Mouse (Mus musculus): ENCODE measurements at regions not wholly inside any gene's neighbourhood (a gene's known extent, or its start where the extent isn't known, plus 50 kb on each side); places are given as distances from the start of the nearest gene placed in this dataset.

DNA sequence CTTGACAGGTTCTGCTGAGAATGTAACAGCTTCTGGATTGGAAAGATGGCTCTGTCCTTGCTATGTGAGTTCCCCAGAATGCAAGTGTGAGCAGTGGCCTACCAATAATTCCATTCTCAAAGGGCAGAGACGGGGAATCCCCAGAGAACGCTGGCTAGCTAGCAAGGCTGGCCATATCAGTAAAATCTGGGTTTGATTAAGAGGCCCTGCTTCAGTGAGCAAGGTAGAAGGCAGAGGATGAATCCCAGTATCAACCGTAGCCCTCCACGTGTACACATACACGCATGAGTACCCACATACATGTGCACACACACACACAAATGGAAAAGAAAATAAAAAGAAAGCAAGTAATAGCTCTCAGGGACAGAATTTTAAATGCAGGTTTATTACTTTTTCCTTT, 55.3 kb downstream of the Tril start:
- DNase-seq (ENCODE audit: inconsistent age in 2 of 2, low spot score in 1 of 2), result peak in 1 of 2 experiments; percentile 38

DNA sequence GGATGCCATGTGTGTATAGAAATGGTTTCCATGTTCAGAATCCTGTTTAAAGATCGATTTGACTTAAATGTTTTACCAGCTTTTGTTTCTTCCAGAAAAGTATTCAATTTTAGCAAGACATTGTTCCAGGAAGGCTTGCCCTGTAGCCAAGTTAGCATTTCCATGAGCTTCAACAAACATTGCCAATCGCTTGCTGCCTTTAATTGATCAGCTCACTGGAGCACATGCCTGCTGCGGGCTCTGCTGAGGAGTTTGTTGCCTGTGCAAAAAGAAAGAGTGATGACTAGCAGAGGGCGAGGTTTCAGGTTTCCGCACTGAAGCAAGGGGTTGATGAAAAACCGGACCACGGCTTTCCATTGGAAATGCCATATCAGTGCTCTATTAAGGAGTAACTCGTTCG, 58.0 kb downstream of the Tril start:
- no peak for DNase-seq (ENCODE audit: inconsistent age in 2 of 2, low spot score in 1 of 2)

DNA sequence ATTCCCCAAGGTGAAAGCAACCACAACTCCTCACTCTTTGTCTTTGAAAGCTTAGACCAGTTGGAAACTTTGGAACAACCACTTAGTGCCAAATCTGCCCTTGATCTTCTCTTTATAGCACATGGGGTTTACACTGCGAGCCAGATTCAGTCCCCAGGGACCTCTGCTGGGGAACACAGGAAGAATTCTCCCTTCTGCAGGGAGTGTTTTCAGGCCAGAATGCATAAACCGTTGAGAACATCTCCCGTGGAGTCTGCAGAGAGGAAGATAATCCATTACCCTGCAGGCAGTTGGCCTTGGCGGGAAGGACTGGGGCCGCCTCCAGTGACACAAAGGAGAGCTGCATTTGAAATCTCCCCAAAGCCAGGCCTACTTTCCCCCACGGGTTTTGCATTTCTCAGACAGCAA, 60.0 kb downstream of the Tril start:
- peak; percentile 79 to 89 for DNase-seq (ENCODE audit: inconsistent age in 2 of 2, low spot score in 1 of 2)

DNA sequence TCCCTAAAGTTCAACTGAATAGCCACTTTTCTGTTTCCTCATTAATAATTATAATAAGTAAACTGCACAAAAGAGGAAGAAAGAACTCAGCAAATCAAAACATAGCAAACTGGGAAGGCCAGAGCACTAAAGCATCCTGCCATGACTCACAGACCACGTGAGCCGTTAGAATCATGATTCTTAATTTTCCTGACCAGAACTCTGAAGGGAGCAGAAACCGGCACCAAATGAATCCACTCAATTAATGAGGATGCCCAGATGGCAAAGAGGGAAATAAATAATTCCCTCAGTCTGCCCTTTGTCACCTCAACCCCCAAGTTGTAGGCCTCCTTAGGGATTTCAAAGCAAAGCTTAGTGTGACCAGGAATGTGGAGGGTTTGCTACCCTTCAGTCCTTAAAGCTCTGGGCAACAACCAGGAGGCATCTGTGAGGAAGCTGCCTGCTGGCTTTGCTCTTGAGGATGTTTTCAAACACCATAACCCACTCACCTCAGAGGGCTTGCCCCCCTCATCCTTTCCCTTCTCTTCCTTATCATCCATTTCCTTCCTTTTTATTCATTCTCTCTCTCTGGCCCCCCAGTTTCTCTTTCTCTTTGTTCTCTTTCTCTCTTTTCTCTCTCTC, 60.8 kb downstream of the Tril start:
- DNase-seq (ENCODE audit: inconsistent age in 2 of 2, low spot score in 1 of 2), result peak; percentile 31 to 78

DNA sequence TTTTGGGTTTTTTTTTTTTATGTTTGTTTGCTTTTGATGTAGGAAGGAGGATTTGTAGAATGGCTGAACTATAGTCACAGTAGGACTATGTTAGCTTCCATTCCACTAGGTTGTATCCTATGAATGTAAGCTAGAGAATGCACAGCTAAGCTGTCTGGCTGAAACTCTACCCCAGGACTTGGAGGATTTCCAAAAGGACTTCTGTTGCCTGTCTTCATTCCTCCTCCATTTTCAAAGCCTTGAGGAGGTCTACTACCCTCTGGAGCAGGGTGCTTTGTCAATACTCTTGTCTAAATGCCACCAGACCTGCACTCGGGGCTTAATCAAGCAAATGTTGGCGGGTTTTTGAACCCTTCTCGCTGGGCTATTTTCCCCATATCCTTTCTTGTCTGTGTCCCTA, 66.3 kb downstream of the Tril start:
- DNase-seq (ENCODE audit: inconsistent age in 2 of 2, low spot score in 1 of 2), result no peak

DNA sequence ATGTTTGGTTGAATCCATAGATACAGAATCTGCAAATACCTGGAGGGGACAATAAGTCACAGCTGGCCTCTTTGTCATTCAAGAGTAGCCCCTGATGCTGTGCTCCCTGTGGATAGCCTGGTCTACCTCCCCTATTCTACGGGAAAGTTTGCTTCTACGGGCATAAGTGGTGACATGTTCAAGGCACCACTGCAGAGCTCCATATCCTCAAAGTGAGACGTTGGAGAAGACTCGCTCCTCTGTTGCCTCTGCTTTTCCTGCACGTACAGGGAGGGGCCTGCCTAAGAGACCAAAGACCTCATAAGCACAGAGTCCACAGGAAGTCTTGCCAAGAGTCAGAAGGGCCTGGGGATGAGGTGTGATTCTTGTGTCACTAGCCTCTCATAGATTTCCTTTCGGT, 70.1 kb downstream of the Tril start:
- no peak for DNase-seq (ENCODE audit: inconsistent age in 2 of 2, low spot score in 1 of 2)

Measured in adrenal gland, adult (tissue).